Mouse (Mus musculus) embryonic fibroblast, embryonic 13.5 days (primary cell): ENCODE results near the gene Sgo2a.

Experiments
- CTCF ChIP-seq: IDR thresholded peaks from 2 replicates; pipeline ENCODE4 v1.5.1; 2011; ENCODE audit warnings: mild to moderate bottlenecking, control low read depth, low read length, moderate library complexity, borderline replicate concordance; ENCODE audit not compliant: insufficient read depth
- POLR2A ChIP-seq: IDR thresholded peaks from 2 replicates; pipeline ENCODE4 v1.6.1; 2011; ENCODE audit warnings: low read depth, mild to moderate bottlenecking, control low read depth, low read length, moderate library complexity

DNA sequence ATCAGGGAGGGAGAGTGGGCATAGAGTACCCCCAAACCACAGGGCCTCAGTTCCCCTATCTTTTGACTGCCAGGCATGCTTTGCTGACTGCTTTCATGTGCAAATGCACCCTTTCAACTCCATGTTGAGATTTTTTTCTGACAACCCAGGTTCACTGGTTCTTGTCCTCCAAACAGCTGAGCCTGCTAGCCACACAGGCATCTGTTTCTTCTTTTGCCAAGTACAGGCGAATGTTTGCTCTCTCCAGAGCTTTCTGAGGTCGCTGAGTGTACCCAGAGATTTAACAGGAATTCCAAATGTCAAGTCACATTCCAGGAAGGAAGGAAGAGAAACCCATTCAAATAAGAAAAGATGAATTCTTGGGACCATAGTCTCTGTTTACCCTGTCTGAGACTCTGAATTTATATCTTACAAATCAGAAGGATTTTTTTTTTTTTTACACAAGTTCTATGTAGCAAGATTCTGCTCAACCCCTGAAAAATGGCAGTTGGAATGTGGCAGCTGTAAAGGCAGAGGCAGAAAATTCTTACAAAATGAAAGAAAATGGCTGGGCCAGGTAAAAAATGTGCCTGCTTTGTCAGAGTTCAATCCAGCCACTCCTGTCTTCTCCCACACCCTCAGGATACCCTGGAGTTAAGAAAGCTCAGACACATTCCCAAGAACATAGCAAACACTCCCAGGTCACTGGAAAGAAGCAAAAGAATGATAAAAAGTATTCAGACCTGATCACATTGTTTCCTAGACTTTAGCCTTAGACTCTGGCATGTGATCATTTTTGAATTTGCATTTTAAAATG lies 48.0 kb upstream of the Sgo2a start:
- TF ChIP-seq CTCF (no peak), POLR2A (no peak)
